ENCODE assay signal across 8 mouse cellular contexts in genomic region chr9:46229573-46230449, GRCm38 (mm10). TPM values are rescaled to one million over a fixed set of nuclear protein-coding genes. Genes with fewer than 3 reads are reported as not detected.
DNase-seq lines count a peak whose midpoint lies in the region; ATAC-seq lines count a peak whose summit lies in the region.

No protein-coding gene starts in this region.

- no peak; the same call in 1 of the 2 replicates for ATAC-seq in monocyte, adult 5-6 weeks (replicated peaks; ENCODE audit: insufficient number of reproducible peaks, low FRiP score, low TSS enrichment, poor library complexity, severe bottlenecking)
- ATAC-seq in embryonic facial prominence, embryonic 12.5 days (ENCODE audit: insufficient number of reproducible peaks, insufficient read depth, low FRiP score, low TSS enrichment), result peak; percentile 88
- peak; percentile 90 for ATAC-seq in limb, embryonic 13.5 days (ENCODE audit: low FRiP score, low read depth)
- peak; percentile 96 for ATAC-seq in midbrain, embryonic 16.5 days

- no peaks in the 10 kb centered on the region for H3K36me3 ChIP-seq in embryonic facial prominence, embryonic 12.5 days
- H3K36me3 ChIP-seq in limb, embryonic 13.5 days, result no peaks in the 10 kb centered on the region; the same call in 1 of the 2 replicates
- H3K36me3 ChIP-seq in midbrain, embryonic 16.5 days (ENCODE audit: control insufficient read depth, insufficient read depth, low read length), result no peaks in the 10 kb centered on the region

- no peaks in the 10 kb centered on the region for H3K27me3 ChIP-seq in embryonic facial prominence, embryonic 12.5 days
- no peaks in the 10 kb centered on the region for H3K27me3 ChIP-seq in limb, embryonic 13.5 days
- H3K27me3 ChIP-seq in midbrain, embryonic 16.5 days (ENCODE audit: control insufficient read depth, insufficient read depth, low read depth, low read length), result no peaks in the 10 kb centered on the region

- peak overlapping the region; percentile 55 for H3K9ac ChIP-seq in embryonic facial prominence, embryonic 12.5 days
- peak overlapping the region; percentile 74 for H3K9ac ChIP-seq in limb, embryonic 13.5 days
- peak overlapping the region; percentile 68 for H3K9ac ChIP-seq in midbrain, embryonic 16.5 days (ENCODE audit: low read depth, low read length)

- WGBS in embryonic facial prominence, embryonic 12.5 days, result 14% methylated on average over 37 of the region's 37 CpGs
- WGBS in limb, embryonic 13.5 days, result 16% methylated on average over 37 of the region's 37 CpGs
- WGBS in midbrain, embryonic 16.5 days, result 16% methylated on average over 37 of the region's 37 CpGs

- H3K4me1 ChIP-seq in embryonic facial prominence, embryonic 12.5 days, result peaks cover 7% of the 10 kb centered on the region; the same call in 1 of the 2 replicates
- H3K4me1 ChIP-seq in limb, embryonic 13.5 days, result peaks cover 15% of the 10 kb centered on the region
- H3K4me1 ChIP-seq in midbrain, embryonic 16.5 days (ENCODE audit: control insufficient read depth, insufficient read depth, low read length), result peaks cover 8% of the 10 kb centered on the region

- no peak overlapping the region for H3K27ac ChIP-seq in embryonic facial prominence, embryonic 12.5 days
- peak overlapping the region; percentile 39; the same call in 1 of the 2 replicates for H3K27ac ChIP-seq in limb, embryonic 13.5 days
- peak overlapping the region; percentile 75 for H3K27ac ChIP-seq in midbrain, embryonic 16.5 days (ENCODE audit: low read length)

- peak overlapping the region; percentile 41 for H3K4me3 ChIP-seq in embryonic facial prominence, embryonic 12.5 days
- H3K4me3 ChIP-seq in limb, embryonic 13.5 days, result peak overlapping the region; percentile 54
- peak overlapping the region; percentile 52 for H3K4me3 ChIP-seq in midbrain, embryonic 16.5 days (ENCODE audit: low read depth, low read length)

- H3K9me3 ChIP-seq in embryonic facial prominence, embryonic 12.5 days, result no peaks in the 10 kb centered on the region
- no peaks in the 10 kb centered on the region for H3K9me3 ChIP-seq in limb, embryonic 13.5 days
- no peaks in the 10 kb centered on the region for H3K9me3 ChIP-seq in midbrain, embryonic 16.5 days (replicated peaks; ENCODE audit: control insufficient read depth, low read length, poor library complexity, severe bottlenecking)

- peak; percentile 7 to 17 for DNase-seq in monocyte, adult 2 months (ENCODE audit: low read depth in 1 of 2, low spot score in 2 of 2)
- peak; percentile 69 to 79 for DNase-seq in heart, adult 9 months (ENCODE audit: low spot score in 2 of 2)
- peak; percentile 94 for DNase-seq in kidney, adult 9 months
- DNase-seq in spleen, postnatal 4 days (ENCODE audit: low spot score in 2 of 2), result peak; percentile 51 to 71

- peak overlapping the region; percentile 72 for H3K4me2 ChIP-seq in embryonic facial prominence, embryonic 12.5 days (replicated peaks)
- H3K4me2 ChIP-seq in limb, embryonic 13.5 days (replicated peaks), result peak overlapping the region; percentile 84
- peak overlapping the region; percentile 64 for H3K4me2 ChIP-seq in midbrain, embryonic 16.5 days (ENCODE audit: low read length)

RNA-seq across cellular contexts. Expression of gene Apoa1, which starts 1.4 kb away (rescaled TPM):
- total RNA-seq in monocyte, adult 5-6 weeks (2017), result not detected in 3 replicates
- polyA plus RNA-seq in embryonic facial prominence, embryonic 12.5 days (2016; fragmentation: Nextera tagmentation; extraction: Ambion mirVana), result 2.3 and 2.7 TPM in 2 replicates
- 2.8 and 9.9 TPM in 2 replicates for polyA plus RNA-seq in limb, embryonic 13.5 days (2015; fragmentation: Nextera tagmentation; extraction: Ambion mirVana)
- 3.5 and 3.9 TPM in 2 replicates for polyA plus RNA-seq in midbrain, embryonic 16.5 days (2015; fragmentation: Nextera tagmentation; extraction: Ambion mirVana)

RNA-seq across cellular contexts. Expression of gene Apoc3, which starts 5.6 kb away (rescaled TPM):
- not detected in 3 replicates for total RNA-seq in monocyte, adult 5-6 weeks (2017)
- polyA plus RNA-seq in embryonic facial prominence, embryonic 12.5 days (2016; fragmentation: Nextera tagmentation; extraction: Ambion mirVana), result not detected in 2 replicates
- polyA plus RNA-seq in limb, embryonic 13.5 days (2015; fragmentation: Nextera tagmentation; extraction: Ambion mirVana), result not detected in 2 replicates
- polyA plus RNA-seq in midbrain, embryonic 16.5 days (2015; fragmentation: Nextera tagmentation; extraction: Ambion mirVana), result not detected in 2 replicates

RNA-seq across cellular contexts. Expression of gene Apoa4, which starts 10.7 kb away (rescaled TPM):
- total RNA-seq in monocyte, adult 5-6 weeks (2017), result not detected in 3 replicates
- not detected in 2 replicates for polyA plus RNA-seq in embryonic facial prominence, embryonic 12.5 days (2016; fragmentation: Nextera tagmentation; extraction: Ambion mirVana)
- polyA plus RNA-seq in limb, embryonic 13.5 days (2015; fragmentation: Nextera tagmentation; extraction: Ambion mirVana), result 0.38 and 1.9 TPM in 2 replicates
- not detected in 2 replicates for polyA plus RNA-seq in midbrain, embryonic 16.5 days (2015; fragmentation: Nextera tagmentation; extraction: Ambion mirVana)

RNA-seq across cellular contexts. Expression of gene Apoa5, which starts 38.6 kb away (rescaled TPM):
- total RNA-seq in monocyte, adult 5-6 weeks (2017), result not detected in 3 replicates
- polyA plus RNA-seq in embryonic facial prominence, embryonic 12.5 days (2016; fragmentation: Nextera tagmentation; extraction: Ambion mirVana), result not detected in 2 replicates
- polyA plus RNA-seq in limb, embryonic 13.5 days (2015; fragmentation: Nextera tagmentation; extraction: Ambion mirVana), result not detected in 2 replicates
- polyA plus RNA-seq in midbrain, embryonic 16.5 days (2015; fragmentation: Nextera tagmentation; extraction: Ambion mirVana), result not detected in 2 replicates

RNA-seq across cellular contexts. Expression of gene Zpr1, which starts 43.1 kb away (rescaled TPM):
- 29.9 to 42.5 TPM (median 32.2 TPM) in 3 replicates for total RNA-seq in monocyte, adult 5-6 weeks (2017)
- 52.6 and 59.5 TPM in 2 replicates for polyA plus RNA-seq in embryonic facial prominence, embryonic 12.5 days (2016; fragmentation: Nextera tagmentation; extraction: Ambion mirVana)
- 56.1 and 58.4 TPM in 2 replicates for polyA plus RNA-seq in limb, embryonic 13.5 days (2015; fragmentation: Nextera tagmentation; extraction: Ambion mirVana)
- 58.7 and 63.4 TPM in 2 replicates for polyA plus RNA-seq in midbrain, embryonic 16.5 days (2015; fragmentation: Nextera tagmentation; extraction: Ambion mirVana)

Comparison
In these comparisons a context has a peak if more than half of its experiments do, and no peak if none do; other contexts are left out.
1. DNase-seq: peak in every context shown above with its lines; median percentile 94 in kidney, adult 9 months; 74 in heart, adult 9 months; 61 in spleen, postnatal 4 days; 12 in monocyte, adult 2 months.